Mouse (Mus musculus) kidney, postnatal 25 days (tissue): ENCODE measurements around the gene Klf13.

Experiments used
- DNase-seq, 2 experiments: peaks; one replicate each; pipeline ENCODE4 v3.0.0; 2021; ENCODE audit warnings: mixed read lengths in 2 of 2

Klf13 gene

GRCm38 (mm10) chr7:63938914-63939396 is at the start of gene Klf13:
Klf13 (minus strand) TSS chr7:63938915.
- peak; percentile 98 to 99 for DNase-seq

GRCm38 (mm10) chr7:63988391-63988790 is 49.7 kb upstream of the Klf13 start:
- DNase-seq: no peak

- peak; percentile 73 to 92 for DNase-seq
Measured at GRCm38 (mm10) chr7:63986407-63987182, 47.9 kb upstream of the Klf13 start.

GRCm38 (mm10) chr7:63985696-63986406 is 47.1 kb upstream of the Klf13 start:
- DNase-seq: no peak

GRCm38 (mm10) chr7:63985266-63985665 is 46.6 kb upstream of the Klf13 start:
- DNase-seq: no peak

GRCm38 (mm10) chr7:63984329-63984728 is 45.6 kb upstream of the Klf13 start:
- DNase-seq: no peak

- no peak for DNase-seq
Measured at GRCm38 (mm10) chr7:63977631-63978030, 38.9 kb upstream of the Klf13 start.

GRCm38 (mm10) chr7:63970986-63971385 is 32.3 kb upstream of the Klf13 start:
- no peak for DNase-seq

GRCm38 (mm10) chr7:63969941-63970340 is 31.2 kb upstream of the Klf13 start:
- no peak for DNase-seq

GRCm38 (mm10) chr7:63965635-63966418 is 27.1 kb upstream of the Klf13 start:
- DNase-seq: no peak

GRCm38 (mm10) chr7:63965135-63965534 is 26.4 kb upstream of the Klf13 start:
- DNase-seq: peak; percentile 5 to 40

GRCm38 (mm10) chr7:63964121-63964520 is 25.4 kb upstream of the Klf13 start:
- DNase-seq: no peak

GRCm38 (mm10) chr7:63963632-63964031 is 24.9 kb upstream of the Klf13 start:
- no peak for DNase-seq

GRCm38 (mm10) chr7:63957872-63958640 is 19.3 kb upstream of the Klf13 start:
- no peak for DNase-seq

GRCm38 (mm10) chr7:63956981-63957713 is 18.4 kb upstream of the Klf13 start:
- DNase-seq: no peak

- no peak for DNase-seq
Measured at GRCm38 (mm10) chr7:63956138-63956823, 17.6 kb upstream of the Klf13 start.

- DNase-seq: no peak
Measured at GRCm38 (mm10) chr7:63955440-63955839, 16.7 kb upstream of the Klf13 start.

- no peak for DNase-seq
Measured at GRCm38 (mm10) chr7:63952077-63952898, 13.6 kb upstream of the Klf13 start.

GRCm38 (mm10) chr7:63950931-63951607 is 12.4 kb upstream of the Klf13 start:
- no peak for DNase-seq

GRCm38 (mm10) chr7:63949176-63949575 is 10.5 kb upstream of the Klf13 start:
- DNase-seq: no peak
